Mouse (Mus musculus) adrenal gland, postnatal 36 days (tissue): Measurements from ENCODE around the gene H2afv. TPM values are rescaled to one million over a fixed set of nuclear protein-coding genes. Genes with fewer than 3 reads are reported as not detected.
A peak's percentile ranks its signal among the peaks of the same experiment; 100 is the strongest.
"Not testable (repeated sequence)": the region's sequence is repeated elsewhere in the genome, so short reads cannot be mapped to it uniquely, and the experiment has no call there.

Experiments
- DNase-seq, 2 experiments: peaks; one replicate each; pipeline ENCODE4 v3.0.0; 2021; ENCODE audit warnings: mixed read lengths in 1 of 2
- total RNA-seq, 2 experiments: library from RNA; stranded (reverse); gene quantifications; 2 replicates each; pipeline ENCODE4 v1.2.3; 2021

H2afv gene
- total RNA-seq, 2 experiments from 2014 or later: 64.9 to 68.8 TPM

- DNase-seq: no peak
Measured at GRCm38 (mm10) chr11:6471054-6471453, 26.8 kb upstream of the H2afv start.

GRCm38 (mm10) chr11:6468541-6468940, 24.3 kb upstream of the H2afv start:
- peak; percentile 59 for DNase-seq

- DNase-seq: peak; percentile 55 to 70
Measured at GRCm38 (mm10) chr11:6465122-6465521, 20.9 kb upstream of the H2afv start.

GRCm38 (mm10) chr11:6463159-6463837, 19.1 kb upstream of the H2afv start:
- DNase-seq: no peak

GRCm38 (mm10) chr11:6456083-6456482, 11.8 kb upstream of the H2afv start:
- no peak for DNase-seq

GRCm38 (mm10) chr11:6448155-6448554, 3.9 kb upstream of the H2afv start:
- DNase-seq: not testable (repeated sequence)

- DNase-seq: no peak
Measured at GRCm38 (mm10) chr11:6447493-6447892, 3.2 kb upstream of the H2afv start.

- no peak for DNase-seq
Measured at GRCm38 (mm10) chr11:6445951-6446350, 1.7 kb upstream of the H2afv start.

GRCm38 (mm10) chr11:6445441-6445840, 1.2 kb upstream of the H2afv start:
- no peak for DNase-seq

GRCm38 (mm10) chr11:6443727-6444076, 541 bp downstream of the H2afv start:
- no peak for DNase-seq

GRCm38 (mm10) chr11:6443102-6443501, 1.1 kb downstream of the H2afv start:
- no peak for DNase-seq

GRCm38 (mm10) chr11:6442566-6442965, 1.7 kb downstream of the H2afv start:
- DNase-seq: no peak

- no peak for DNase-seq
Measured at GRCm38 (mm10) chr11:6440171-6440570, 4.1 kb downstream of the H2afv start.

- no peak for DNase-seq
Measured at GRCm38 (mm10) chr11:6437667-6438066, 6.6 kb downstream of the H2afv start.

GRCm38 (mm10) chr11:6436442-6436841, 7.8 kb downstream of the H2afv start:
- DNase-seq: peak; percentile 73 to 83

- DNase-seq: no peak
Measured at GRCm38 (mm10) chr11:6430186-6430585, 14.1 kb downstream of the H2afv start.

GRCm38 (mm10) chr11:6420722-6421350, 23.4 kb downstream of the H2afv start:
- DNase-seq: no peak

- DNase-seq: no peak
Measured at GRCm38 (mm10) chr11:6420283-6420703, 23.9 kb downstream of the H2afv start.

- not testable (repeated sequence) for DNase-seq
Measured at GRCm38 (mm10) chr11:6419156-6419555, 25.1 kb downstream of the H2afv start.

- no peak for DNase-seq
Measured at GRCm38 (mm10) chr11:6418751-6419150, 25.5 kb downstream of the H2afv start.

GRCm38 (mm10) chr11:6417490-6417889, 26.8 kb downstream of the H2afv start:
- no peak for DNase-seq

GRCm38 (mm10) chr11:6417069-6417468, 27.2 kb downstream of the H2afv start:
- no peak for DNase-seq

- DNase-seq: peak; percentile 89 to 91
Measured at GRCm38 (mm10) chr11:6416405-6417034, 27.7 kb downstream of the H2afv start.
